Mouse (Mus musculus) c-Kit-positive CD71-positive TER-119-positive erythroid progenitor cells, embryonic 14.5 days (primary cell): ENCODE results near the gene Slc26a5.

Experiments
- DNase-seq: peaks from one replicate; pipeline ENCODE4 v3.0.0-alpha.2; 2013; ENCODE audit warnings: low spot score

The Slc26a5 gene

GRCm38 (mm10) chr5:21865346-21866107 is at the start of gene Slc26a5:
Slc26a5 (minus strand) TSS chr5:21865604.
- no peak for DNase-seq

GRCm38 (mm10) chr5:21914776-21915175 is 49.4 kb upstream of the Slc26a5 start:
- no peak for DNase-seq

- DNase-seq: no peak
Observed at GRCm38 (mm10) chr5:21912835-21913530, 47.6 kb upstream of the Slc26a5 start.

- DNase-seq: no peak
Observed at GRCm38 (mm10) chr5:21910726-21911125, 45.3 kb upstream of the Slc26a5 start.

GRCm38 (mm10) chr5:21909713-21910112 is 44.3 kb upstream of the Slc26a5 start:
- no peak for DNase-seq

- no peak for DNase-seq
Observed at GRCm38 (mm10) chr5:21901411-21901810, 36.0 kb upstream of the Slc26a5 start.

GRCm38 (mm10) chr5:21900891-21901290 is 35.5 kb upstream of the Slc26a5 start:
- no peak for DNase-seq

GRCm38 (mm10) chr5:21898875-21899274 is 33.5 kb upstream of the Slc26a5 start:
- no peak for DNase-seq

GRCm38 (mm10) chr5:21896586-21896985 is 31.2 kb upstream of the Slc26a5 start:
- no peak for DNase-seq

GRCm38 (mm10) chr5:21894168-21894567 is 28.8 kb upstream of the Slc26a5 start:
- no peak for DNase-seq

GRCm38 (mm10) chr5:21866750-21867149 is 1.3 kb upstream of the Slc26a5 start:
- no peak for DNase-seq

GRCm38 (mm10) chr5:21866311-21866712 is 908 bp upstream of the Slc26a5 start:
- no peak for DNase-seq

- DNase-seq: no peak
Observed at GRCm38 (mm10) chr5:21858653-21859052, 6.8 kb downstream of the Slc26a5 start.

GRCm38 (mm10) chr5:21851679-21852340 is 13.6 kb downstream of the Slc26a5 start:
- DNase-seq: no peak

- DNase-seq: no peak
Observed at GRCm38 (mm10) chr5:21847438-21847837, 18.0 kb downstream of the Slc26a5 start.

GRCm38 (mm10) chr5:21846616-21847290 is 18.7 kb downstream of the Slc26a5 start:
- DNase-seq: no peak

- DNase-seq: peak; percentile 1
Observed at GRCm38 (mm10) chr5:21844676-21845075, 20.7 kb downstream of the Slc26a5 start.

- no peak for DNase-seq
Observed at GRCm38 (mm10) chr5:21831761-21832160, 33.6 kb downstream of the Slc26a5 start.

- DNase-seq: no peak
Observed at GRCm38 (mm10) chr5:21828855-21829254, 36.5 kb downstream of the Slc26a5 start.

- DNase-seq: no peak
Observed at GRCm38 (mm10) chr5:21827643-21828042, 37.8 kb downstream of the Slc26a5 start.

- DNase-seq: no peak
Observed at GRCm38 (mm10) chr5:21826370-21826769, 39.0 kb downstream of the Slc26a5 start.

GRCm38 (mm10) chr5:21813994-21814393 is 51.4 kb downstream of the Slc26a5 start:
- peak; percentile 27 for DNase-seq
